19 mouse cellular contexts compared by ENCODE assay signal in the genomic region with DNA sequence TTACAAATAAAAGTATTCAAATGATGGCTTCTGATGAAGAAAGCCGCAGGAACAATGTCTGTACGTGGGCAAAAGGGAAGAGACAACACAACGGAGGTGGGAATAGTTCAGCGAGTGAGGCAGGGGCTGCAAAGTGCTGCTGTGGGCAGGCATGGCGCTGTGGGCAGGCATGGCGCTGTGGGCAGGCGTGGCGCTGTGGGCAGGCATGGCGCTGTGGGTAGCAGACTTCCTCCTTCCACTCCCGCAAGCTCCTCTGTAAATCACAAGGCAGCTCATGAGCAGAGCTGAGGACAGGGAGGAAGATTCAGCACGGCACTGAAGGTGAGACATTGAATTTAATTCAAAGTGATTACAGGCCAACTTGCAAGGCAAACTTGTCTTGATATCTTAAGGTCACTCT.
DNase-seq lines count a peak whose midpoint lies in the region; ATAC-seq and TF ChIP-seq lines count a peak whose summit lies in the region.
"Had no signal": no experiment of that assay in that cellular context is flagged by ENCODE, and none has a peak within 500 bp of the region (broad histone marks: within the 10 kb centered on the region; RNA-seq: fewer than 3 reads in every experiment).

No protein-coding gene starts in this region.

- TF ChIP-seq CTCF in midbrain, postnatal 0 days (IDR thresholded peaks at IDR 0.05) = no peak

- no peak overlapping the region for H3K4me2 ChIP-seq in midbrain, embryonic 16.5 days (ENCODE audit: low read length)
- H3K4me2 ChIP-seq in midbrain, postnatal 0 days (ENCODE audit: low read depth, low read length, poor library complexity, severe bottlenecking) = no peak overlapping the region
- H3K4me2 ChIP-seq: embryonic facial prominence, embryonic 12.5 days; forebrain, embryonic 15.5 days; heart, embryonic 13.5 days; hindbrain, embryonic 15.5 days had no signal

- H3K9me3 ChIP-seq in midbrain, embryonic 16.5 days (replicated peaks; ENCODE audit: control insufficient read depth, low read length, poor library complexity, severe bottlenecking) = no peaks in the 10 kb centered on the region
- H3K9me3 ChIP-seq in midbrain, postnatal 0 days (ENCODE audit: low read length) = no peaks in the 10 kb centered on the region
- H3K9me3 ChIP-seq: embryonic facial prominence, embryonic 12.5 days; forebrain, embryonic 15.5 days; heart, embryonic 13.5 days; hindbrain, embryonic 15.5 days had no signal

- H3K27me3 ChIP-seq in midbrain, embryonic 16.5 days (ENCODE audit: control insufficient read depth, insufficient read depth, low read depth, low read length) = no peaks in the 10 kb centered on the region; the same call in 1 of the 2 replicates
- no peaks in the 10 kb centered on the region for H3K27me3 ChIP-seq in midbrain, postnatal 0 days (ENCODE audit: insufficient read depth, low read length)
- H3K27me3 ChIP-seq: embryonic facial prominence, embryonic 12.5 days; forebrain, embryonic 15.5 days; heart, embryonic 13.5 days; hindbrain, embryonic 15.5 days; Patski had no signal

- H3K4me3 ChIP-seq in midbrain, embryonic 16.5 days (ENCODE audit: low read depth, low read length) = no peak overlapping the region
- H3K4me3 ChIP-seq in midbrain, postnatal 0 days (ENCODE audit: low read depth, low read length) = no peak overlapping the region
- H3K4me3 ChIP-seq: embryonic facial prominence, embryonic 12.5 days; forebrain, embryonic 15.5 days; heart, embryonic 13.5 days; hindbrain, embryonic 15.5 days had no signal

- no peak overlapping the region for H3K27ac ChIP-seq in midbrain, embryonic 16.5 days (ENCODE audit: low read length)
- H3K27ac ChIP-seq in midbrain, postnatal 0 days (ENCODE audit: low read depth, low read length) = no peak overlapping the region
- H3K27ac ChIP-seq: embryonic facial prominence, embryonic 12.5 days; forebrain, embryonic 15.5 days; heart, embryonic 13.5 days; hindbrain, embryonic 15.5 days had no signal

- no peaks in the 10 kb centered on the region; the same call in 1 of the 2 replicates for H3K4me1 ChIP-seq in midbrain, embryonic 16.5 days (ENCODE audit: control insufficient read depth, insufficient read depth, low read length)
- no peaks in the 10 kb centered on the region for H3K4me1 ChIP-seq in midbrain, postnatal 0 days (ENCODE audit: insufficient read depth, low read length)

- H3K36me3 ChIP-seq in midbrain, embryonic 16.5 days (ENCODE audit: control insufficient read depth, insufficient read depth, low read length) = no peaks in the 10 kb centered on the region
- no peaks in the 10 kb centered on the region for H3K36me3 ChIP-seq in midbrain, postnatal 0 days (ENCODE audit: insufficient read depth, low read length)
- H3K36me3 ChIP-seq: embryonic facial prominence, embryonic 12.5 days; forebrain, embryonic 15.5 days; heart, embryonic 13.5 days; hindbrain, embryonic 15.5 days had no signal

- peak; percentile 49; the same call in 1 of the 2 replicates for ATAC-seq in midbrain, embryonic 16.5 days
- no peak for ATAC-seq in midbrain, postnatal 0 days (ENCODE audit: low FRiP score)
- ATAC-seq in common myeloid progenitor, adult 5-6 weeks (replicated peaks; ENCODE audit: low read depth, poor library complexity, severe bottlenecking) = peak; percentile 65
- ATAC-seq in megakaryocyte progenitor cell, adult 5-6 weeks (replicated peaks; ENCODE audit: poor library complexity) = peak; percentile 77
- ATAC-seq: activated CD4-positive, CD25-positive, alpha-beta regulatory T cell, adult 4 months; forebrain, embryonic 15.5 days; inflammation-experienced regulatory T-cells, adult 6 months; Patski had no signal

- 91% methylated on average over 11 of the region's 11 CpGs for WGBS in midbrain, embryonic 16.5 days
- 92% methylated on average over 11 of the region's 11 CpGs for WGBS in midbrain, postnatal 0 days

- DNase-seq in heart, adult 11 months = peak; percentile 91
- DNase-seq in heart, adult 18-20 months = no peak
- no peak for DNase-seq in midbrain, postnatal 0 days (ENCODE audit: low spot score)
- no peak for DNase-seq in cerebellum, postnatal 4 days (ENCODE audit: low spot score in 2 of 2)
- DNase-seq: adrenal gland, postnatal 14 days; cerebellum, adult 18-20 months; cerebellum, postnatal 10 days; heart, postnatal 36 days; kidney, adult 18-20 months had no signal

- H3K9ac ChIP-seq in midbrain, embryonic 16.5 days (ENCODE audit: low read depth, low read length) = no peak overlapping the region
- no peak overlapping the region for H3K9ac ChIP-seq in midbrain, postnatal 0 days (replicated peaks; ENCODE audit: low read length, poor library complexity, severe bottlenecking)
- H3K9ac ChIP-seq: embryonic facial prominence, embryonic 12.5 days; forebrain, embryonic 15.5 days; heart, embryonic 13.5 days; hindbrain, embryonic 15.5 days had no signal
